Comparison of ENCODE assay signal across 23 mouse cellular contexts in genomic region chr17:46285407-46285806, GRCm38 (mm10). TPM values are rescaled to one million over a fixed set of nuclear protein-coding genes. Genes with fewer than 3 reads are reported as not detected.
DNase-seq lines count a peak whose midpoint lies in the region; ATAC-seq and TF ChIP-seq lines count a peak whose summit lies in the region.
"Had no signal": no experiment of that assay in that cellular context is flagged by ENCODE, and none has a peak within 500 bp of the region (broad histone marks: within the 10 kb centered on the region; RNA-seq: fewer than 3 reads in every experiment).

No protein-coding gene starts in this region.

- WGBS in liver, postnatal 0 days (ENCODE audit: insufficient replicate concordance): 48% methylated on average over 6 of the region's 6 CpGs

- TF ChIP-seq EP300 in CH12.LX (IDR thresholded peaks at IDR 0.05; ENCODE audit: low read length) (no peak), MEL (IDR thresholded peaks at IDR 0.05; ENCODE audit: low read depth in 1 of 2, low read length in 2 of 2) (no peak)
- no peak for TF ChIP-seq EP300 in liver, postnatal 0 days (IDR thresholded peaks at IDR 0.05; ENCODE audit: low read depth)

- H3K79me2 ChIP-seq in CH12.LX (replicated peaks; ENCODE audit: control insufficient read depth, extremely low read depth, insufficient read depth, poor library complexity, severe bottlenecking) (peaks cover 20% of the 10 kb centered on the region), MEL (ENCODE audit: control insufficient read depth, insufficient read depth, low read length, poor library complexity) (peaks cover 19% of the 10 kb centered on the region)

- intact Hi-C loops in heart, postnatal 25 days (cut with DNase I): no loop called here

- TF ChIP-seq CTCF in CH12.LX (conservative IDR thresholded peaks at IDR 0.05 in 1 of 2, IDR thresholded peaks at IDR 0.05 in 1 of 2; ENCODE audit: low read depth in 2 of 2, low read length in 2 of 2) (no peak), MEL (IDR thresholded peaks at IDR 0.05 in 2 of 3, conservative IDR thresholded peaks at IDR 0.05 in 1 of 3; ENCODE audit: control insufficient read depth in 1 of 3, insufficient read depth in 1 of 3, low read depth in 2 of 3, low read length in 3 of 3, poor library complexity in 1 of 3, severe bottlenecking in 1 of 3) (no peak)
- TF ChIP-seq CTCF in liver, postnatal 0 days (IDR thresholded peaks at IDR 0.05; ENCODE audit: low read depth): no peak

- in situ Hi-C loops in CH12.LX (cut with MboI; ENCODE audit: low pct_ligation_motif_present, low pct_unique_long_range_greater_than_20kb, low sequenced_read_pairs): no loop called here
- in situ Hi-C loops in ES-E14 (cut with MboI; ENCODE audit: low sequenced_read_pairs in 2 of 2, unreplicated experiment in 2 of 2): no loop called here

- H3K9me3 ChIP-seq in CH12.LX (replicated peaks; ENCODE audit: low read length): no peaks in the 10 kb centered on the region
- H3K9me3 ChIP-seq in ES-E14 (ENCODE audit: control insufficient read depth, insufficient read depth, low read depth, low read length): no peaks in the 10 kb centered on the region
- H3K9me3 ChIP-seq in MEL (replicated peaks; ENCODE audit: insufficient read depth, low read length): no peaks in the 10 kb centered on the region
- H3K9me3 ChIP-seq in liver, postnatal 0 days (ENCODE audit: low read length): no peaks in the 10 kb centered on the region
- H3K9me3 ChIP-seq: G1E had no signal

- H3K36me3 ChIP-seq in CH12.LX (replicated peaks in 1 of 2; ENCODE audit: control insufficient read depth in 1 of 2, insufficient read depth in 1 of 2, low read length in 1 of 2) (peaks cover 2 to 8% of the 10 kb centered on the region in 2 experiments), ES-E14 (ENCODE audit: control insufficient read depth, insufficient read depth, low read length, poor library complexity, severe bottlenecking) (peaks cover 3% of the 10 kb centered on the region; the same call in 1 of the 2 replicates), MEL (ENCODE audit: control insufficient read depth in 1 of 2, insufficient read depth in 2 of 2, low read length in 2 of 2) (peaks cover 2 to 13% of the 10 kb centered on the region in 2 experiments; a peak in 3 of 4 replicates)
- H3K36me3 ChIP-seq in liver, postnatal 0 days (replicated peaks; ENCODE audit: insufficient read depth, low read length): peaks cover 1% of the 10 kb centered on the region; the same call in 1 of the 2 replicates

- no peak overlapping the region for H3K9ac ChIP-seq in CH12.LX (ENCODE audit: insufficient read depth, low read depth)
- H3K9ac ChIP-seq in ES-E14 (ENCODE audit: insufficient read depth, low read depth, low read length, poor library complexity, severe bottlenecking): no peak overlapping the region
- H3K9ac ChIP-seq in MEL (ENCODE audit: control insufficient read depth, low read depth, low read length, poor library complexity, severe bottlenecking): no peak overlapping the region
- no peak overlapping the region for H3K9ac ChIP-seq in liver, postnatal 0 days (replicated peaks)

- dilution Hi-C loops in CH12.LX (cut with MboI; ENCODE audit: extremely low pct_ligation_motif_present, extremely low pct_unique_long_range_greater_than_20kb, low sequenced_read_pairs): no loop called here

- H3K27me3 ChIP-seq in CH12.LX (replicated peaks) (peaks cover 3% of the 10 kb centered on the region), MEL (ENCODE audit: control insufficient read depth in 1 of 2, insufficient read depth in 2 of 2, low read length in 2 of 2) (0 out of 4 replicates have a peak, but pooled peaks cover 0 to 2% of the 10 kb centered on the region in 2 experiments)
- H3K27me3 ChIP-seq in liver, postnatal 0 days (ENCODE audit: insufficient read depth, low read length): no peaks in the 10 kb centered on the region

- no peak for TF ChIP-seq RAD21 in CH12.LX (IDR thresholded peaks at IDR 0.05; ENCODE audit: low read depth, low read length)
- TF ChIP-seq RAD21 in MEL (IDR thresholded peaks at IDR 0.05; ENCODE audit: low read depth, low read length): no peak

- TF ChIP-seq POLR2A in CH12.LX (IDR thresholded peaks at IDR 0.05; ENCODE audit: low read depth, low read length) (no peak), MEL (IDR thresholded peaks at IDR 0.05; ENCODE audit: control insufficient read depth in 1 of 2, insufficient read depth in 1 of 2, low read depth in 1 of 2, low read length in 2 of 2, poor library complexity in 1 of 2) (no peak)

- no peak for DNase-seq in CH12.LX (ENCODE audit: extremely low read depth)
- DNase-seq in ES-E14 (ENCODE audit: low read depth, low spot score): no peak
- DNase-seq in MEL (ENCODE audit: low read depth, low spot score): no peak
- no peak for DNase-seq in spleen, postnatal 4 days (ENCODE audit: low spot score in 2 of 2)
- DNase-seq in heart, postnatal 25 days (ENCODE audit: low spot score): no peak
- no peak for DNase-seq in liver, postnatal 0 days
- DNase-seq: adrenal gland, adult 2 months; adrenal gland, adult 8-10 months; adrenal gland, postnatal 10 days; adrenal gland, postnatal 14 days; adrenal gland, postnatal 25 days; adrenal gland, postnatal 36 days; B cell, adult 2 months; cerebellum, adult 11 months; cerebellum, adult 11-12 months; cerebellum, adult 18-20 months; cerebellum, adult 2 months; cerebellum, adult 8-10 months; cerebellum, adult 9-10 months had no signal

- no peak for ATAC-seq in liver, postnatal 0 days
- ATAC-seq: activated CD4-positive, CD25-positive, alpha-beta regulatory T cell, adult 4 months; CD4-positive, CD25-positive, alpha-beta regulatory T cell, adult 4 months; Patski had no signal

- H3K27ac ChIP-seq in CH12.LX (ENCODE audit: insufficient read depth, low read depth) (no peak overlapping the region), ES-E14 (ENCODE audit: insufficient read depth, low read depth, low read length, poor library complexity, severe bottlenecking) (no peak overlapping the region), MEL (ENCODE audit: control insufficient read depth, low read depth, low read length) (no peak overlapping the region)
- H3K27ac ChIP-seq in liver, postnatal 0 days (ENCODE audit: low read depth): no peak overlapping the region

- no peak overlapping the region for H3K4me2 ChIP-seq in CH12.LX (ENCODE audit: insufficient read depth, low read depth, poor library complexity, severe bottlenecking)
- H3K4me2 ChIP-seq in liver, postnatal 0 days (ENCODE audit: low read depth, low read length): no peak overlapping the region

- H3K4me3 ChIP-seq in CH12.LX (replicated peaks in 1 of 3; ENCODE audit: low read depth in 2 of 3, low read length in 2 of 3, poor library complexity in 1 of 3): no peak overlapping the region
- no peak overlapping the region for H3K4me3 ChIP-seq in ES-E14 (ENCODE audit: insufficient read depth in 1 of 2, low read depth in 1 of 2, low read length in 2 of 2, poor library complexity in 1 of 2, severe bottlenecking in 1 of 2)
- no peak overlapping the region for H3K4me3 ChIP-seq in MEL (ENCODE audit: control insufficient read depth in 1 of 2, insufficient read depth in 1 of 2, low read depth in 2 of 2, low read length in 2 of 2)
- no peak overlapping the region for H3K4me3 ChIP-seq in liver, postnatal 0 days (ENCODE audit: low read depth, low read length)

- H3K4me1 ChIP-seq in CH12.LX (ENCODE audit: control insufficient read depth in 1 of 2, insufficient read depth in 2 of 2) (peaks cover 7 to 16% of the 10 kb centered on the region in 2 experiments), ES-E14 (ENCODE audit: control insufficient read depth in 2 of 2, insufficient read depth in 2 of 2, low read length in 2 of 2, poor library complexity in 1 of 2) (peaks cover 8 to 19% of the 10 kb centered on the region in 2 experiments), MEL (ENCODE audit: control insufficient read depth in 1 of 2, insufficient read depth in 2 of 2, low read length in 2 of 2) (peaks cover 0 to 18% of the 10 kb centered on the region in 2 experiments; a peak in 3 of 4 replicates)
- peaks cover 16% of the 10 kb centered on the region for H3K4me1 ChIP-seq in liver, postnatal 0 days (ENCODE audit: insufficient read depth)

RNA-seq across cellular contexts. Expression of gene Tjap1, which starts 2.6 kb away (rescaled TPM):
- total RNA-seq in CH12.LX (2012; rRNA removed) (13.8 and 14.2 TPM in 2 replicates), CH12.LX (2014; rRNA removed) (8.6 and 9.1 TPM in 2 replicates), ES-E14 (2012; rRNA removed) (27.7 and 33.0 TPM in 2 replicates), MEL (2012; rRNA removed) (11.0 and 12.9 TPM in 2 replicates)
- polyA plus RNA-seq in CH12.LX (2012; ENCODE audit: insufficient read length, low read depth) (24.3 and 28.6 TPM in 2 replicates), MEL (2012; ENCODE audit: insufficient read depth in 1 of 2, insufficient read length in 2 of 2, low read depth in 1 of 2, low replicate concordance in 2 of 2, missing spikeins in 1 of 2) (10 to 100 TPM in 1 of 2 experiments, not detected in 1; 41.2 TPM)
- 10 to 100 TPM; 37.1 to 40.5 TPM for total RNA-seq in heart, postnatal 25 days (2021)
- 5.6 and 6.2 TPM in 2 replicates for polyA plus RNA-seq in liver, postnatal 0 days (2015; fragmentation: Nextera tagmentation; extraction: Ambion mirVana)

RNA-seq across cellular contexts. Expression of gene Dlk2, which starts 11.8 kb away (rescaled TPM):
- total RNA-seq in CH12.LX (2012; rRNA removed) (0.08 and 0.13 TPM in 2 replicates), CH12.LX (2014; rRNA removed) (not detected in 2 replicates), ES-E14 (2012; rRNA removed) (1.3 and 1.4 TPM in 2 replicates), MEL (2012; rRNA removed) (not detected in 2 replicates)
- polyA plus RNA-seq in CH12.LX (2012; ENCODE audit: insufficient read length, low read depth) (not detected in 2 replicates), MEL (2012; ENCODE audit: insufficient read depth in 1 of 2, insufficient read length in 2 of 2, low read depth in 1 of 2, low replicate concordance in 2 of 2, missing spikeins in 1 of 2) (under 1 TPM in 1 of 2 experiments, not detected in 1; 0.07 TPM)
- total RNA-seq in heart, postnatal 25 days (2021): under 1 TPM; 0.39 to 0.49 TPM
- polyA plus RNA-seq in liver, postnatal 0 days (2015; fragmentation: Nextera tagmentation; extraction: Ambion mirVana): not detected in 2 replicates
- total RNA-seq: adrenal gland, postnatal 25 days had no signal
- polyA plus RNA-seq: activated CD4-positive, CD25-positive, alpha-beta regulatory T cell, adult 4 months; CD4-positive, CD25-positive, alpha-beta regulatory T cell, adult 4 months; G1E had no signal

RNA-seq across cellular contexts. Expression of gene Lrrc73, which starts 32.1 kb away (rescaled TPM):
- total RNA-seq in CH12.LX (2012; rRNA removed) (2.7 and 3.6 TPM in 2 replicates), CH12.LX (2014; rRNA removed) (1.5 and 1.8 TPM in 2 replicates), ES-E14 (2012; rRNA removed) (1.3 TPM in 2 replicates), MEL (2012; rRNA removed) (0.72 and 1.2 TPM in 2 replicates)
- polyA plus RNA-seq in CH12.LX (2012; ENCODE audit: insufficient read length, low read depth) (4.0 and 4.2 TPM in 2 replicates), MEL (2012; ENCODE audit: insufficient read depth in 1 of 2, insufficient read length in 2 of 2, low read depth in 1 of 2, low replicate concordance in 2 of 2, missing spikeins in 1 of 2) (1 to 10 TPM in 1 of 2 experiments, not detected in 1; 3.5 TPM)
- total RNA-seq in heart, postnatal 25 days (2021): under 1 TPM; 0.20 to 0.26 TPM
- polyA plus RNA-seq in liver, postnatal 0 days (2015; fragmentation: Nextera tagmentation; extraction: Ambion mirVana): 0.12 TPM in 1 of 2 replicates, not detected in the other

RNA-seq across cellular contexts. Expression of gene Yipf3, which starts 37.5 kb away (rescaled TPM):
- total RNA-seq in CH12.LX (2012; rRNA removed) (24.8 and 32.5 TPM in 2 replicates), CH12.LX (2014; rRNA removed) (9.0 and 15.8 TPM in 2 replicates), ES-E14 (2012; rRNA removed) (59.3 and 68.6 TPM in 2 replicates), MEL (2012; rRNA removed) (18.9 and 20.8 TPM in 2 replicates)
- polyA plus RNA-seq in CH12.LX (2012; ENCODE audit: insufficient read length, low read depth) (45.4 and 52.6 TPM in 2 replicates), MEL (2012; ENCODE audit: insufficient read depth in 1 of 2, insufficient read length in 2 of 2, low read depth in 1 of 2, low replicate concordance in 2 of 2, missing spikeins in 1 of 2) (10 to 100 TPM in 1 of 2 experiments, not detected in 1; 86.5 TPM)
- 10 to 100 TPM; 81.8 to 82.6 TPM for total RNA-seq in heart, postnatal 25 days (2021)
- 62.6 and 68.7 TPM in 2 replicates for polyA plus RNA-seq in liver, postnatal 0 days (2015; fragmentation: Nextera tagmentation; extraction: Ambion mirVana)

RNA-seq across cellular contexts. Expression of gene Polr1c, which starts 37.6 kb away (rescaled TPM):
- total RNA-seq in CH12.LX (2012; rRNA removed) (361 and 433 TPM in 2 replicates), CH12.LX (2014; rRNA removed) (350 and 356 TPM in 2 replicates), ES-E14 (2012; rRNA removed) (177 and 213 TPM in 2 replicates), MEL (2012; rRNA removed) (188 and 197 TPM in 2 replicates)
- polyA plus RNA-seq in CH12.LX (2012; ENCODE audit: insufficient read length, low read depth) (367 and 386 TPM in 2 replicates), MEL (2012; ENCODE audit: insufficient read depth in 1 of 2, insufficient read length in 2 of 2, low read depth in 1 of 2, low replicate concordance in 2 of 2, missing spikeins in 1 of 2) (100 to 1,000 TPM in 1 of 2 experiments, not detected in 1; 195 TPM)
- 10 to 100 TPM; 20.9 to 26.1 TPM for total RNA-seq in heart, postnatal 25 days (2021)
- polyA plus RNA-seq in liver, postnatal 0 days (2015; fragmentation: Nextera tagmentation; extraction: Ambion mirVana): 23.9 and 24.8 TPM in 2 replicates

Comparison
In these comparisons a context has a peak if more than half of its experiments do, and no peak if none do; other contexts are left out.
1. Of the 35 proteins assayed by ChIP-seq in both MEL and CH12.LX: peak only in MEL: none; only in CH12.LX: none; in both: MAFK; in neither: 34.